In genomic region chr8:128356796-128357539, GRCm38 (mm10) we compare ENCODE assay signal across 8 mouse cellular contexts. TPM values are rescaled to one million over a fixed set of nuclear protein-coding genes. Genes with fewer than 3 reads are reported as not detected.
A peak's percentile ranks its signal among the peaks of the same experiment; 100 is the strongest.
DNase-seq lines count a peak whose midpoint lies in the region; ATAC-seq lines count a peak whose summit lies in the region.

No protein-coding gene starts in this region.

- intact Hi-C loops in left cerebral cortex, postnatal 36 days (cut with DNase I): loop anchor here (5.0 kb wide), 3 partner anchors 325 to 920 kb away; no protein-coding TSS in a partner anchor

- H3K36me3 ChIP-seq in embryonic facial prominence, embryonic 10.5 days (replicated peaks): no peaks in the 10 kb centered on the region
- no peaks in the 10 kb centered on the region for H3K36me3 ChIP-seq in intestine, embryonic 16.5 days (ENCODE audit: control insufficient read depth, insufficient read depth, low read length)

- peak; percentile 72 for ATAC-seq in granulocyte monocyte progenitor cell, adult 5-6 weeks (replicated peaks; ENCODE audit: poor library complexity, severe bottlenecking)
- peak; percentile 86 for ATAC-seq in intestine, embryonic 16.5 days
- peak; percentile 62 for ATAC-seq in megakaryocyte-erythroid progenitor cell, adult 5-6 weeks (replicated peaks; ENCODE audit: low FRiP score, low TSS enrichment, poor library complexity, severe bottlenecking)

- peak overlapping the region; percentile 84 for H3K9ac ChIP-seq in intestine, embryonic 16.5 days (ENCODE audit: low read depth, low read length)

- H3K9me3 ChIP-seq in embryonic facial prominence, embryonic 10.5 days: no peaks in the 10 kb centered on the region
- no peaks in the 10 kb centered on the region for H3K9me3 ChIP-seq in intestine, embryonic 16.5 days (ENCODE audit: control insufficient read depth, low read length)

- H3K27me3 ChIP-seq in embryonic facial prominence, embryonic 10.5 days (replicated peaks; ENCODE audit: low read depth, poor library complexity, severe bottlenecking): peaks cover 46% of the 10 kb centered on the region
- H3K27me3 ChIP-seq in intestine, embryonic 16.5 days (replicated peaks; ENCODE audit: control insufficient read depth, insufficient read depth, low read length): no peaks in the 10 kb centered on the region

- WGBS in embryonic facial prominence, embryonic 10.5 days: 2% methylated on average over 48 of the region's 49 CpGs
- 6% methylated on average over 36 of the region's 49 CpGs for WGBS in intestine, embryonic 16.5 days

- peak; percentile 87 for DNase-seq in adrenal gland, postnatal 14 days
- DNase-seq in embryonic facial prominence, embryonic 10.5 days (ENCODE audit: low spot score): peak; percentile 85
- DNase-seq in left cerebral cortex, postnatal 36 days (ENCODE audit: low spot score in 2 of 2): peak; percentile 59 to 67
- DNase-seq in right cerebral cortex, postnatal 10 days (ENCODE audit: low spot score in 2 of 2): peak; percentile 83
- DNase-seq in urinary bladder, postnatal 36 days (ENCODE audit: low spot score in 2 of 2): peak; percentile 68 to 77

- peak overlapping the region; percentile 93 for H3K4me2 ChIP-seq in intestine, embryonic 16.5 days (ENCODE audit: low read depth, low read length)

- H3K4me1 ChIP-seq in embryonic facial prominence, embryonic 10.5 days: peaks cover 40% of the 10 kb centered on the region
- peaks cover 9% of the 10 kb centered on the region for H3K4me1 ChIP-seq in intestine, embryonic 16.5 days (ENCODE audit: control insufficient read depth, insufficient read depth, low read length)

- H3K27ac ChIP-seq in embryonic facial prominence, embryonic 10.5 days (replicated peaks): peak overlapping the region; percentile 79
- H3K27ac ChIP-seq in intestine, embryonic 16.5 days (ENCODE audit: low read length): peak overlapping the region; percentile 84

- H3K4me3 ChIP-seq in embryonic facial prominence, embryonic 10.5 days: peak overlapping the region; percentile 79
- peak overlapping the region; percentile 71 for H3K4me3 ChIP-seq in intestine, embryonic 16.5 days (ENCODE audit: low read length)

RNA-seq across cellular contexts. Expression of gene Nrp1, which starts 1.4 kb away (rescaled TPM):
- 102 and 123 TPM in 2 replicates for total RNA-seq in adrenal gland, postnatal 14 days (2021)
- polyA plus RNA-seq in embryonic facial prominence, embryonic 10.5 days (2016; fragmentation: Nextera tagmentation; extraction: Ambion mirVana): 34.2 and 39.4 TPM in 2 replicates
- total RNA-seq in granulocyte monocyte progenitor cell, adult 5-6 weeks (2014; fragmentation: Nextera tagmentation): 13.1 and 17.2 TPM in 2 replicates
- 9.7 and 12.1 TPM in 2 replicates for total RNA-seq in granulocyte monocyte progenitor cell, adult 5-6 weeks (2017)
- polyA plus RNA-seq in intestine, embryonic 16.5 days (2015; fragmentation: Nextera tagmentation; extraction: Ambion mirVana): 49.1 and 49.3 TPM in 2 replicates
- 10 to 100 TPM; 25.1 to 25.3 TPM for total RNA-seq in left cerebral cortex, postnatal 36 days (2021)
- 0.15 and 0.20 TPM in 2 replicates for total RNA-seq in megakaryocyte-erythroid progenitor cell, adult 5-6 weeks (2014; fragmentation: Nextera tagmentation)
- 0.23 and 0.76 TPM in 2 replicates for total RNA-seq in megakaryocyte-erythroid progenitor cell, adult 5-6 weeks (2017)

Comparison
In these comparisons a context has a peak if more than half of its experiments do, and no peak if none do; other contexts are left out.
1. Peak in every context shown above with its lines: DNase-seq, ATAC-seq, H3K4me3 ChIP-seq and H3K27ac ChIP-seq.
2. RNA of gene Nrp1, which starts 1.4 kb away (total RNA-seq): 102 to 123 TPM in adrenal gland, postnatal 14 days, 25.1 to 25.3 TPM in left cerebral cortex, postnatal 36 days and 9.7 to 17.2 TPM in granulocyte monocyte progenitor cell, adult 5-6 weeks; 0.15 to 0.76 TPM in megakaryocyte-erythroid progenitor cell, adult 5-6 weeks; every median in the first group is over 4 times any median in the second.